Mouse (Mus musculus): ENCODE data around the gene 1700017B05Rik. TPM values are rescaled to one million over a fixed set of nuclear protein-coding genes. Genes with fewer than 3 reads are reported as not detected.
"Not testable (repeated sequence)": the region's sequence is repeated elsewhere in the genome, so short reads cannot be mapped to it uniquely, and the experiment has no call there.

The 1700017B05Rik gene
- polyA plus RNA-seq, 1 experiment = 28.7 TPM

DNA sequence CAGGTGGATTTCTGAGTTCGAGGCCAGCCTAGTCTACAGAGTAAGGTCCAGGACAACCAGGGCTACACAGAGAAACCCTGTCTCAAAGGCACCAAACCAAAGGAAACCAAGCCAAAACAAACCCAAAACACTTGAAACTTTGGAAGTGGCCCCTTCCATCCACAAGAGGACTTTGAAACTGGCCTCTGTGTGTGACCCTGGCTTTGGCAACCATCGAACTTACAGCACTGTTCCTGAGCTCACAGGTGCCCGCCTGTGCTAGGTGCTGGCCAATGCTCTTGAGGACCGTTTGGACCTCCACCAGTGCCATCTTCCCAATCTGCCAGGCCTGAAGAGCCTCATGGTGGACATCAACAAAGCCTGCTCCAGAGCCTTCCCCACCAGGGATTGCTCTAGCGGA lies 43.6 kb downstream of the 1700017B05Rik start:
- 88% methylated on average over 5 of the region's 5 CpGs for WGBS

DNA sequence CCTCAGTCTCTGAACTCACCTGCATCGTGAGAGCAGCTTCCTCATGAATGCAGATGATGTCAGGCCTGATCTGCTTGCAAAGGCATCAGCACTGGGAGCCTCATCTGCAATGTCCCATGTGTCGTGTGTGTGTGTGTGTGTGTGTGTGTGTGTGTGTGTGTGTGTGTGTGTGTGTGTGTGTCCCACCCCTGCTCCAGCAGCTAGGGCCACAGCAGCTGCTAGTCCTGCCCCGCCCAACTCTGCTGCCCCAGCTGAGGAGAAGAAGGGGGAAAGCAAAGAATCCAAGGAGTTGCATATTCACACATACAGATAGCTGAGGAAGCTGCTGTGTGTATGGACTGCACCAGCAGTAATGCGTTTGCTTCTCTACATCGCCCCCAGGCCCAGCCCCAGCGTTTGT lies 45.2 kb downstream of the 1700017B05Rik start:
- Histone ChIP-seq H3K4me1 (ENCODE audit: control insufficient read depth, insufficient read depth, insufficient read length, low read length) (no peaks in the 10 kb centered on the region; the same call in 1 of the 2 replicates), H3K36me3 (ENCODE audit: control insufficient read depth, insufficient read depth, low read length) (no peaks in the 10 kb centered on the region), H3K27ac (ENCODE audit: insufficient read depth, low read depth, low read length) (no peak overlapping the region), H3K27me3 (ENCODE audit: control insufficient read depth, insufficient read depth, low read length) (no peaks in the 10 kb centered on the region), H3K4me3 (ENCODE audit: low read depth, low read length) (no peak overlapping the region)
- TF ChIP-seq POLR2A (IDR thresholded peaks at IDR 0.05; ENCODE audit: low read depth, low read length) = no peak
- TF ChIP-seq CTCF (IDR thresholded peaks at IDR 0.05; ENCODE audit: extremely low read depth, insufficient read length, insufficient replicate concordance, low read depth, low read length) = no peak
- WGBS = 56% methylated on average over 6 of the region's 6 CpGs

More for the DNA sequence above, 43.6 kb downstream of the 1700017B05Rik start:
- no peaks in the 10 kb centered on the region for H3K4me1 ChIP-seq (ENCODE audit: control insufficient read depth, insufficient read depth, insufficient read length, low read length)
- no peak overlapping the region for H3K4me3 ChIP-seq (ENCODE audit: low read depth, low read length)
- no peaks in the 10 kb centered on the region for H3K27me3 ChIP-seq (ENCODE audit: control insufficient read depth, insufficient read depth, low read length)
- TF ChIP-seq CTCF (IDR thresholded peaks at IDR 0.05; ENCODE audit: extremely low read depth, insufficient read length, insufficient replicate concordance, low read depth, low read length) (no peak), POLR2A (IDR thresholded peaks at IDR 0.05; ENCODE audit: low read depth, low read length) (no peak)
- H3K27ac ChIP-seq (ENCODE audit: insufficient read depth, low read depth, low read length) = no peak overlapping the region
- H3K36me3 ChIP-seq (ENCODE audit: control insufficient read depth, insufficient read depth, low read length) = no peaks in the 10 kb centered on the region

DNA sequence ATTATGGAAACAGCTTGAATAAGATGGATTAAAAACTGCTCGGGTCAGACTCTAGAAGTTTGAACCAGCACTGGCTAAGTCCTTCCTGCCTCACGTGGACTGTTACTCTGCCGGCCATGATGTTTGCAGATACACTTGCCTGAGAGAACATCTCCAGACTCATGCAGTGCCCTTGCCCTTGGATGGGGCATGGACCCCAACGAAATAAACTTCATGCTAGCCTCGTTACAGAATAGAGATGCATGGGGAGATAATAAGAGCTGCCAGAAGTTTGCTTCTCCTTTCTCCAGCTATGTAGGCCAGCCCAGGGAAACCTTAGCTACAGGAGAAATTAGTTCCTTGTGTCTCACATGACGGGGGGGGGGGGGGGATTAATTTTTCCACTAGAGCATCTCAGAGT lies 47.9 kb downstream of the 1700017B05Rik start:
- WGBS = 84% methylated on average over 6 of the region's 6 CpGs
- Histone ChIP-seq H3K27ac (ENCODE audit: insufficient read depth, low read depth, low read length) (no peak overlapping the region), H3K36me3 (ENCODE audit: control insufficient read depth, insufficient read depth, low read length) (no peaks in the 10 kb centered on the region), H3K4me1 (ENCODE audit: control insufficient read depth, insufficient read depth, insufficient read length, low read length) (no peaks in the 10 kb centered on the region; the same call in 1 of the 2 replicates), H3K27me3 (ENCODE audit: control insufficient read depth, insufficient read depth, low read length) (no peaks in the 10 kb centered on the region), H3K4me3 (ENCODE audit: low read depth, low read length) (no peak overlapping the region)
- TF ChIP-seq POLR2A (IDR thresholded peaks at IDR 0.05; ENCODE audit: low read depth, low read length) (no peak), CTCF (IDR thresholded peaks at IDR 0.05; ENCODE audit: extremely low read depth, insufficient read length, insufficient replicate concordance, low read depth, low read length) (no peak)

DNA sequence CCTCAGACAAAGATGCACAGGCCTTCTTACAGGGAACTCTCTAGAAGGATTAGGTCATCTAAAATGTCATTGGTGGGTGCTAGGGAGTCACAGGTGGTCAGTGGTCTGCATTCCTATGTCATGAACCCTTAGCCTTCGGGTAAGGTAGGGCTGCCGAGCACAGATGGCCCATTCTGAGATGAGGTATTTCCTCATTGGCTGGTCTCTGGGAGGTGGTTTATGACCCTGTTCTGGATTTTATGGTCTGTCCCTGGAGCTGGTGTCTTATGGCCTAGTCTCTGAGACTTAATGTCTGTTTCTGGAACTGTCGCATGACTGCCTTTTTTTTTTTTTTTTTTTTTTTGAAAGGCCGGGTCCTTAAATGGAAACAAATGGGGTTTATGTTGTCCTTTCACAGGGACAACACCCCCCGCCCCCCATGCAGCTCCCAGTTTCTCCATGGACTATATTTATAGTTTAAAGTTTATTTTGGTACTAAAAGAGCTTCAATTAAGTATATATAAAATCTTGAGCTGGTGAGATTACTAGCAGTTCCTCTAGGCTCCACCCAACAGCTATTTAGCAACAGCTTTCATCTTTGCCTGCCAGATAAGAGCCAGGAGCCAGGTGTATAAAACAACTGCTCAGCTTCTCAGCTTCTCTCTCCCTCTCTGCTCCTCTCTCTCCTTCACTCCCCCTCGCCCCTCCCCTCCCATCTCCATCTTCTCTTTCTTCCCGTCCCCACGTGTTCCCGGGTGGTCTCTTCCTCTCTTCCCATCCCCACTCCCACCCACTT lies 49.8 kb downstream of the 1700017B05Rik start:
- Histone ChIP-seq H3K36me3 (ENCODE audit: control insufficient read depth, insufficient read depth, low read length) (no peaks in the 10 kb centered on the region), H3K27ac (ENCODE audit: insufficient read depth, low read depth, low read length) (no peak overlapping the region), H3K27me3 (ENCODE audit: control insufficient read depth, insufficient read depth, low read length) (no peaks in the 10 kb centered on the region), H3K4me3 (ENCODE audit: low read depth, low read length) (no peak overlapping the region), H3K4me1 (ENCODE audit: control insufficient read depth, insufficient read depth, insufficient read length, low read length) (no peaks in the 10 kb centered on the region; the same call in 1 of the 2 replicates)
- 14% methylated on average over 9 of the region's 9 CpGs for WGBS
- TF ChIP-seq POLR2A (IDR thresholded peaks at IDR 0.05; ENCODE audit: low read depth, low read length) (no peak), CTCF (IDR thresholded peaks at IDR 0.05; ENCODE audit: extremely low read depth, insufficient read length, insufficient replicate concordance, low read depth, low read length) (no peak)

DNA sequence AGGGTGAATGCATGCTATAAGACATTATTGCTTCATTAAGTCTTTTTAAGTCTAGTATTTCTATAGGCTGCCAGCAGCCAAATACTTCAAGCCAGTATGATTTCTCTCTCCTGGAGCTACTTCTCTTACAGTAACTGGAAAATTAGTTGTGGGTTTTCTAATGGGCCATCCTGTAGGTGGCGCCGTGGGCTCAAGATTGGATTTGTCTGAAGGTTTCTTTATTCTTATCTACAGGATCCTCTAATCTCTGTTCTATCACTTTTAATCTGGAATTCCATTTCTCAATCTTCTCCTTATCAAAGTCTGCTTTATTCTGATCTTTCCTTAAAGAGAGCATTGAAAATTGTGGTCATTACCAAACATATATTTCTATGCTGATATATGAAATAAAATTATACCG lies 53.1 kb downstream of the 1700017B05Rik start:
- TF ChIP-seq POLR2A (IDR thresholded peaks at IDR 0.05; ENCODE audit: low read depth, low read length) = no peak
- no peak for TF ChIP-seq CTCF (IDR thresholded peaks at IDR 0.05; ENCODE audit: extremely low read depth, insufficient read length, insufficient replicate concordance, low read depth, low read length)
- 34% methylated on average over 3 of the region's 3 CpGs for WGBS

DNA sequence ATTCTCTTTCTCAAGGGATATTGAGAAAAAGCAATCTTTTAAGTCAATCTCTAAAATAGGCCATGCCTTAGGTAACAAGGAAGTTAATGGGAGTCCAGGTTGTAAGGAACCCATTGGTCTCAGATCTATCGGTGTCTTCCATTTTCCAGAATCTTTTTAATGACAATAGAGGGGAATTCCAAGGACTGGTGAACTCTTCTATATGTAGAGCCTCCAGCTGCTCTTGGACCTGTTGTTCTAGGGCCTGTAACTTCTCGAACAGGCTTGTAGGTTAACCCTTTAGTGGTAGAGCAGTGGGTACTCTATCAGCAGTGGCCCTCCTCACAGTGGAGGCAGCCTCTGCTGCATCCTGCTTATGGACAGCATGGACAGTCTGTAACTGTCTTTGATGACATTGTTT lies 55.5 kb downstream of the 1700017B05Rik start:
- WGBS = 59% methylated on average over 2 of the region's 2 CpGs
- no peak overlapping the region for H3K27ac ChIP-seq (ENCODE audit: insufficient read depth, low read depth, low read length)
- TF ChIP-seq CTCF (IDR thresholded peaks at IDR 0.05; ENCODE audit: extremely low read depth, insufficient read length, insufficient replicate concordance, low read depth, low read length) = no peak
- TF ChIP-seq POLR2A (IDR thresholded peaks at IDR 0.05; ENCODE audit: low read depth, low read length) = no peak
- H3K4me1 ChIP-seq (ENCODE audit: control insufficient read depth, insufficient read depth, insufficient read length, low read length) = no peaks in the 10 kb centered on the region
- H3K27me3 ChIP-seq (ENCODE audit: control insufficient read depth, insufficient read depth, low read length) = no peaks in the 10 kb centered on the region
- H3K4me3 ChIP-seq (ENCODE audit: low read depth, low read length) = no peak overlapping the region
- no peaks in the 10 kb centered on the region for H3K36me3 ChIP-seq (ENCODE audit: control insufficient read depth, insufficient read depth, low read length)

More for the DNA sequence above, 53.1 kb downstream of the 1700017B05Rik start:
- H3K27me3 ChIP-seq (ENCODE audit: control insufficient read depth, insufficient read depth, low read length) = no peaks in the 10 kb centered on the region
- no peaks in the 10 kb centered on the region; the same call in 1 of the 2 replicates for H3K4me1 ChIP-seq (ENCODE audit: control insufficient read depth, insufficient read depth, insufficient read length, low read length)
- H3K4me3 ChIP-seq (ENCODE audit: low read depth, low read length) = no peak overlapping the region
- H3K36me3 ChIP-seq (ENCODE audit: control insufficient read depth, insufficient read depth, low read length) = no peaks in the 10 kb centered on the region
- H3K27ac ChIP-seq (ENCODE audit: insufficient read depth, low read depth, low read length) = no peak overlapping the region

DNA sequence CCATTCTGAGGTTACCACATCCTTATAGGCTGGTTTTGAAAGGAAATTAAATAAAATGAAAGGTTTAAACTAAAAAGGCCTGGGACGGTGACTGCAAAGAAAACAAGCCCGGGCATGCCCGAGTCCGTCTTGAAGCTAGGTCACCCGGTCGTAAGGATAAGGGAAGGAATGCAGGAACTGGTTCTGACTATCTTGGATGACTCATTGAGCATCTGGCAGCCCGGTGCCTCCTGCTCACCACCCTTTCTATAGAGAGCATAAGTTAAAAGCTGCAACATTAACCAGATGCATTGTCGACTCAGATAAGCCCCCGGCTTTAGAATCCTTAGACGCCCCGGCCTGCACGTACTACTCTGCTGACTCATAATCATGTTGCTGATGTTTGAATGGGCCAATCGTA lies 58.8 kb downstream of the 1700017B05Rik start:
- not testable (repeated sequence) for H3K27ac ChIP-seq (ENCODE audit: insufficient read depth, low read depth, low read length); H3K4me1 ChIP-seq (ENCODE audit: control insufficient read depth, insufficient read depth, insufficient read length, low read length); H3K36me3 ChIP-seq (ENCODE audit: control insufficient read depth, insufficient read depth, low read length); H3K27me3 ChIP-seq (ENCODE audit: control insufficient read depth, insufficient read depth, low read length); H3K4me3 ChIP-seq (ENCODE audit: low read depth, low read length)
- WGBS = 77% methylated on average over 13 of the region's 13 CpGs

Other genes with a start within 250 kb of the 1700017B05Rik start
- 24.1 and 44.1 TPM in 2 replicates for gene Sin3a, start 190.6 kb downstream of the 1700017B05Rik start, polyA plus RNA-seq (2012; rRNA removed)
- gene Man2c1, start 131.9 kb downstream of the 1700017B05Rik start, polyA plus RNA-seq (2012; rRNA removed) = 79.1 and 140 TPM in 2 replicates
- 4.4 and 8.5 TPM in 2 replicates for gene Neil1, start 114.3 kb downstream of the 1700017B05Rik start, polyA plus RNA-seq (2012; rRNA removed)
- gene Commd4, start 104.3 kb downstream of the 1700017B05Rik start, polyA plus RNA-seq (2012; rRNA removed) = 91.7 and 194 TPM in 2 replicates
- not detected in 2 replicates for gene Trcg1, start 26.1 kb downstream of the 1700017B05Rik start, polyA plus RNA-seq (2012; rRNA removed)
- 10.3 and 14.2 TPM in 2 replicates for gene Ppcdc, start 177.5 kb upstream of the 1700017B05Rik start, polyA plus RNA-seq (2012; rRNA removed)
- gene Scamp5, start 205.4 kb upstream of the 1700017B05Rik start, polyA plus RNA-seq (2012; rRNA removed) = 104 and 119 TPM in 2 replicates
- gene Rpp25, start 241.4 kb upstream of the 1700017B05Rik start, polyA plus RNA-seq (2012; rRNA removed) = 1.2 and 10.5 TPM in 2 replicates

Data from small intestine, adult 2 months (tissue).